Mouse (Mus musculus) thymus, postnatal 14 days (tissue): ENCODE results near the gene Bcl3.

ENCODE experiments used
- DNase-seq: peaks from one replicate; pipeline ENCODE4 v3.0.0; 2021

The Bcl3 gene

DNA sequence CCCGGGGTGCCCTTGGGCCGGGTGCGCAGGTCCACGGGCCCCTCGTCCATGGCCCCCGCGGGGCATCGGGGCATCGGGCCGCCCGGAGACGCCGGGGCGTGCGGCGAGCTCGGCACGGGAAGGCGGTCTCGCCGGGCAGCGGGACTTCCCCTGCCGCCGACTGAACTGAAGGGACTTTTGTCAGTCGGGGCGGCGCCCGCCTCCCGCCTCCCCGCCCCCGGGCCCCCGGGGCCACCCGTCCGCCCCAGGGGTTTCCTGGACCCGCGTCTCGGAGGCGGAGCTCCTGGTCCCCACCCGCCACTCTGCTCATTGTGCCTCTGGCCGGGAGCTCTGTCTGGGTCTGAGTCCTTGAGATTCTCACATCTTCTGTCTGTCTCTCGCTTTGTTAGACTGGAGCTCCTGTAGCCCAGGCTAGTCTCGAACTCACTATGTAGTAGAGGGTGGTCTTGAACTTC is at the start of gene Bcl3:
Gene Bcl3 (minus strand): TSS at position 167 of the 455 bp plus-strand sequence.
- DNase-seq: peak; percentile 68

DNA sequence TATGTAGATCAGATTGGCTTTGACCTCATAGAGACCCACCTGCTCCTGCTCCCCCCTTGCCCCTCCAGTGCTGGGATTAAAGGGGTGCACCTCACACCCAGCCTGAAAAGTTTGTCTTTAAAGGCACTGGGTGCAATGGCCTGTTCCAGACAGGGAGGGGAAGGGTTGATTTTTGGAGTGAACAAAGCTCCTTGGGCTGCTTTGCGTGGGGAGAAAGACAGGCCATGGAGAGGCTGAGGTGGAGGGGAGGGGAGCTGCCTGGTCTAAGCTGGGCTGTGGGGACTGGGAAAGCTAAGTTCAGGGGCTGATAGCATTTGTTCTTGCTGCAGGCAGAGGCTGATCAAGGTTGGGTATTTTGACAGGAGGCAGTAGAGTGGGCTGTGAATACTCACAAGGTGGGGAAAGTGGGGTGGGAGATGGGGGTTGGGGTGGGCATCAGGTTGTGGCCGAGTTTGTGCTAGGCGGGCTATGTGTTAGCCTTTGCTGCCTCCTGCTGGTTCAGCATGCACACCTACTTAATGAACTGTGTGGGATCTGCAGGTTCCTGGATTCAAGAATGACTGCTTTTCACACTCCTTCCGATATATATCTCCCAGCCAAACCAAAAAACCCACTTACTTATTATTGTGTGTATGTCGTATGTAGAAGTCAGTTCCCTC is 49.5 kb upstream of the Bcl3 start:
- peak; percentile 80 for DNase-seq

DNA sequence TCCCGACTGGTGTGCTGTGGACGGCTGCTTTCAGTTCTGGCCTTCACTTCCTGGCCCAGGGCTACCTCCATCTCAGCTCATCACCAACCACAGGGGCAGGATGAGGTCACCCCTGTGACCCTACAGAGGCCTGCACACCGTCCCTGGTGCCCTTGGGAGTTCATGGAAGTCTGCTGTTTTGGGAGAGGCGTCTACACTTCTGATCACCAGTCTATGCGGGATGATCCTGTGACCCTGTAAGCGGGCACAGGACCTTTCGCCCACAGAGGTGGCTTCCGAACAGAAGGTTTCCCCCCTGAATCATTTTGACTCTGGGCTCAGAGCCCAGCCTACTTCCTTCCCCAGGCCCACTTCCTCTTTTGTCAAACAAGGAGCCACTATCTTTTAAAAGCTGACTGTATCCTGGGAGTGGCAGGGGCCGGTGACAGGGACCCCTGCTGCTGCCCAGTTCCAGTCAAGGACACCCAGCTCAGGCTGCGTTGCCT is 48.6 kb upstream of the Bcl3 start:
- DNase-seq: peak; percentile 57

DNA sequence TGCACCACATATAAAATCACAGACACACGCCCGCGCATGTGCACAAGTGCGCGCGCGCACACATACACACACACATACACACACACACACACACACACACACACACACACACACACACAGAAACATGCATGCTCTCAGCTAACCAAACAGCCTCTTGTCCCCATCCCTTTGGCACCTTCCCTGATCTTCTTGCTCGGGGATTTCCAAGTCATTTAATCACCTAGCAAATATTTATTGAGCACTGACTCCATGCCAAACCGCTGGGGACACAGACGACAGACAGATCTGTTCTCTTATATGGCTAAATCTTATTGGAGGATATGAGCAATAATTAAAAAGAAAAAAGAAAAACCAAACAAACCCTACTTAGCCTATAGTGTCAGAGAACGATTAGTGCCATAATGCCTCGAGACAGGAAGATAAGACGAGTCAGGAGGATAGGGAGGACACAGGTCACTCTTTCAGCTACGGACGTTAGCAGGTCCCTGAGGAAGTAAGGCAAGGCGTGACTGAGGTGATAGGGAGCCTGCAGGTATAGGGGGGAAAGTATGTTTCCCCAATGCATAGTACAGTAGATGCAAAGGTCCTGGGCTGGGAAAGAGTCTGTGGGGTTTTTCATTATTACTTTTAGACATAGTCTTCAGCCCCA is 45.3 kb upstream of the Bcl3 start:
- DNase-seq: no peak

DNA sequence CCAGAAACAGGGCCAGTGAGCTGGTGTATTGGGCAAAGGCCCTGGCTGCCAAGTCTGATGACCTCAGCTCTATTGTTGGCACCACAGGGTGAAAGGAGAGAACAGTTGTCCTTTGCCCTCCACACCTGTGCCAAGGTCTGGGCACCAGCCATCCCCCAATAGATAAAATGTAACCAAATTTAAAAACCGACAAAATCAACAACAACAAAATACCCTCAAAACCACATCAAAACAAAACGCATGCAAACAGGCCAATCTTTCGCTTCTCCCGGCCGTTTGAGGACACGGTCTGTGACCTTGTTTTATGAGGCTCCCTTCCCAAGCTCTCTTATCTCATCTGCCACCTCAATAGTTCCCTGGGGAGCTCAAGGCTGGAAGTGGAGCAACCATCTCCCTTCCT is 43.9 kb upstream of the Bcl3 start:
- DNase-seq: no peak

DNA sequence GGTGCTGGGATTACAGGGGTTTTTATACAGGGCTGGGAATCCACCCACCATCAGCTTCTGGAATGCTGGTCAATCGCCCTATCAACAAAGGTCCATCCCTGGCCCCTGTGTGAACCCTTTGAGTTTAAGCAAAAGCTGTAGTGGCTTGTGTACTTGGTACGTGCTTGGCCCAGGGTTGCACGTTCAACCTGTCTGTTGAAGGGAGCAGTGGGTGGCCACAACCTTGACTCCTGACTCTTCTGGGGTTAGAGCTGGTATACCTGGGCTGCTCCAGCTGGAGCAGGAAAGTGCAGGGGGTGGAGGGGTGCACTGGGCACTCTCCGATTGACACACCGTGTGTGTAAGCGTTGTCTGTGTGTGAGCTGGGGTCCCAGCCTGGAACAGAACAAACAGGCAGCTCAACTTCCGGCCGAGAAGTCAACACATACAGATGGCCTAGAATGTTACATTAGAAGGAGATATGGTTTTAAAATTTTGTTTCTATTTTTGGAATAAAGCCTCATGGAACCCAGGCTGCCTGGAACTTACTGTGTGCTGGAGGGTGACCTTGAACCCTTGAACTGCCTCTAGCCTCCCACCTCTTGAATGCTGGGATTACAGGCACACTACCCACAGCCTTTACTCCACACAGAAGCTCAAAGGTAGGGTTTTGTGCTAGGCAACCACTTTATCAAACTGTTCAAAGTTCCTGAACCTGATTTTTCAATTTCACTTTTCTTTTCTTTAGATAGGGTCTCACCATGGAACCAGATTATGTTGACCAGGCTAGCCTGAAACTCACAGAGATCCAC is 42.9 kb upstream of the Bcl3 start:
- no peak for DNase-seq

DNA sequence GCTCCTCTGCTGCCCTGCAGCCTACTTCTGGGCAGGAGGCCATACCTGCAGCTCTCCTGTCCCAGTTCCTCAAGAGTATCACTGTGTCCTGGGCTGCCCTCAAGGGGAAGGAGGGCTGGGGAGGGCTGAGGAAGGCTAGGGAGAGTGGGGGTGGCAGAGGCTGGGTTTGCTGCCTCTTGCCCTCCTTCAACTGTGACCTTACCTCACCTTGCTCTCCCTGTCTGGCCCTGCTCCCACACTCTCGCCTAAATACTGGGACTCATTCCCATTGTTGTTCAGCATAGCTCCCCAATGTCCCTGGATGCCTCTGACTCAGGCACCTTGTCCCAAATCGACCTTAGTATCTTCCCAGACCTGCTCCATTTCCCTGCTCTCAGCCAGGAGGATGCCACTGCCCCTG is 41.7 kb upstream of the Bcl3 start:
- no peak for DNase-seq

DNA sequence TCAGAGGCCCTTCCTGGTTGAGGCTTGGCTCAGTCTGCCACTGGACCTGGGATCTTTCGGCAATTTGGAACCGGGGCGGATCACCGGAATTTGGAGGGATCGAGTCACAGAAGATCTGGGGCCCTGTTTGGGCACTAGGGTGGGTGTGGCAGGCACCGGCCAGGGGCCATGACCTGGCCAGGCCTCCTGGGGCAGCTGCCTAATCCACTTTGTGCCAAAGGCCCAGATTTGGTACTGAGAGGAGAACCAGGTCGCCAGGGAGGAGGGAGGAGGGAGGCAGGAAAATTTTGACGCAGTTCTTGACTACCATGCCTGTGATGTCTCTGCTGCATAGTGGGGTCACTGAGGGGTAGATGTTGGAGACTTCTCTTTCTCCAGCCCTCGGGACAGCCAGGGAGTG is 38.6 kb upstream of the Bcl3 start, which contains the start of gene Ceacam16:
Gene Ceacam16 (minus strand): TSS at position 101 of the 400 bp plus-strand sequence.
- no peak for DNase-seq

DNA sequence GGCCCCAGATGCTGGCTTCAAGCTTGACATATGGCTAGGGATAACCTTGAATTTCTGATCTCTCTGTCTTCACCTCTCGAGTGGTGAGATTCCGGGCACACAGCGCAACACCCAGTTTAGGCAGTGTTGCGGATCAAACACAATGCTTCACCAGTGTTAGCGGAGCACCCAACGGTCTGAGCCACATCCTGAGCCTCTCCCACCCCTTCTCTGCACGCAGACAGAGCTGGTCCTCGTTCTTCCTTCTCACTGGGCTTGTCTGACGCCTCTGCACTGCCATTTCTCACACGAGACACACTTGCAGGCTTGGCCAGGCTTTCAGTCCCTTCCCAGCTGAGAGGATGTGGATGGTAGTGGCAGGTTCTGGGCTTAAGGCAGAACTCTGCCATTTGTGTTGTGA is 37.2 kb upstream of the Bcl3 start:
- DNase-seq: peak; percentile 60

DNA sequence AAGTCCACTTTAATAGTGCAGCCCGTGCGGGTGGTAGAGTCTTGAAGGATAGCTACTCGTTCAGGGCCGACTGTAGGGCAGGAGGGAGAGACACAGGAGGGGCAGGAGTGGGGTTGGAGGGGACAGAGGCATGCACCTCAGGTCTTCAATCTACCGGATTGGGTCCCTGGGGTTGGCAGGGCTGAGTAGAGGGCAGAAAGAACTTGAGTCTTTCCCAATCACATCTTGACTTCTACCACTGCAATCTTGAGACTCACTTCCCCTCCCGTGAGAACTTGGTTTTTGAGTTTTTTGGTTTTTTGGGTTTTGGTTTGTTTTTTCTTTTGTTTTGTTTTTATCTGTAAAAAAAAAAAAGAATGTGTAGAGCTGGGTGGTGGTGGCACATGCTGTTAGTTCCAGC is 33.7 kb upstream of the Bcl3 start:
- DNase-seq: no peak

DNA sequence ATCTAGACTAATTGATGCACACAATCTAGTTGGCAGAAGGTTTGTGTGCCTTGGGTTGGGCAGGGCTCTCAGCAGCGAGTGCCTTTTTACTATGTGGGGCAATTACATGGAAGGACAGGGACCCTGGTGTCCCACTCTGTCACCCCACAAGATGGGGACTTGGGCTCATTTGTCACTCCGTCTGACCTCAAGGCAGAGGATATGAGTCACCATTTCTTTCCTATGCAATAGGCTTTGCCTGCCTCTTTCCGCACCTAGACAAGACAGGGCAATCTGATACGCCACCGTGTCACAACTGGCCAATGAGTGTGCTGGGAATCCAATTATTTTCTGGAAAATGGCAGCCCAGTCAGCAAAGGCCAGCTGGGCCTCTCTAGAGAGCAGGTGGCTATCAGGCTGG is 33.1 kb upstream of the Bcl3 start:
- DNase-seq: no peak

DNA sequence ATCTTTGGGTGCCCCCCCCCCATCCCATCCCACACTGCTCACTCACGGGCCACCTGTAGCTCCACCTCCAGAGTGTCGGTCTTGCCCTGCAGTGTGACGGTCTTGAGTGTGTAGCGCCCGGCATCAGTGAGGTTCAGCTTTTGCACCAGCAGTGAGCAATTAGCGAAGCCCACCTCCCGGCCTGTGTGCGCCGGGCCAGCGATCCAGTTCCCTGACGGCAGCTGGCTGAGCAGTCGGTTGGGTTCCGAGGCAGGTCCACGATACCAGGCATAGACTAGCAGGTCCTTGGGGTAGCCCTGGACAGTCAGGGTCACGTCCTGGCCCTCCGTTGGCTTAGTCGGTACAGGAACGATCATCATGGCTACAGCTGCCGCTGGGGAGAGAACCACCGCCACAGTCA is 31.0 kb upstream of the Bcl3 start:
- DNase-seq: no peak

DNA sequence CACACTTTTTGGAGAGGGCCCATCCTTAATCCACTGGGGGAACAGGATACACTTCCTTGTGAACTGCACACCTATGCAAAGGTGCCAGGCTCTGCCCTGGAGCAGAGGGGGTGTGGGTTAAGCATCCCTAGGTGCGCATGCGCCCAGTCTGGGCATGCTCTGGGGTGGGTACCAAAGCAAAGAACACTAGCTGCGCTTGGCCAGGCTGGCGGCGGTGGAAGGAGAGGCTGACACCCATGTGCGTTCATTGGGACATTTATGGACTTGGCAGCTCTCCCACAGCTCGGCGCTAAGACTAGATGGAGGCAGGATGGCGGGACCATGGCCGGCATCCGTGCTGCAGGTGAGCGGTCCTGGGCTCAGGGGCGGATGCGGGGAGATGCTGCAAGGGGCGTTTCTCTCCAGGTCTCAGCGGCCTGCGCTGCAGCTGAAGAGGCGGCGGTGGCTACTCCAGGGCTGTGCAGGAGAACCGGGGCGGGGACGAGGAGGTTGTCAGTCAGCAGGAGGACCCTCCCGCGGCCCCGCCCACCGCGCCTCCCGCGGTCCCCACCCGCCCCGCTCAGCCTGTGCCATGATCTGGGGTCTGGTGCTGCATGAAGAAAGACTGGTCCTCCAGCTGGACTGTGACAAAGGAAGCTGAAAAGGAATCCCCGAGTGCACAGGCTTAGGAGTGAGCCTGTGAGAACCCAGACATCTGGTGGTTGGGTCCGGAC is 29.4 kb upstream of the Bcl3 start, which contains the start of gene Gm19345:
Gene Gm19345 (plus strand): TSS at position 146 of the 713 bp plus-strand sequence.
- DNase-seq: peak; percentile 61

DNA sequence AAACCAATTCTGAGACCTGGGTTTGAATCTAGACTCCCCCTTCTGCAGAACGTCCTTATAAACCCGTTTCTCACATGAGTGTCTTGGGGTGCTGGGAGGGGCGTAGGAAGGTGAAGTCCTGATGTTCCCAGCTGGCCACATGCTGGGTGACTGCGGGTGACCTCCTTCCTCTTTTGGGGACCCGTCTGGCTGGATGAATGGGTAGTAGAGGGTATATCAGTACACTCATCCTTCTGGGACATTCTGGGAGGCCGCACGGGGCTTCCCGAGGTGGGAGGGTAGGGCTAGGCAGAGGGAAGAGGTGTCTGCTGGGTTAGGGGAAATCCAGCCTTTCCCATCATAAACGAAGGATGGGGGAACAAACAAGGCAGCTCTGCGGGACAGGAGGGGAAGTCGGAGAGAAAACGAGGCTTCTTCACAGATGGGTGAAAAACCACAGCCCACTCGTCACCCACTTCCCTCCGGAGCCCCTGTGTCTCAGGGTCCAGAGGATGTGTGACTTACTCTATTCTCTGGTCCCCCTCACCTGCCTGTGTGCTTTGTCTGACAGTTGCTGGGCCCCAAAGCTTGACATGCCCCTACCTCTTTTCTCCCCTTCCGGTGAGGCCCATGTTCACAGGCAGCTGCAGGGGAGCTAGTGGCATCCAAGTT is 22.1 kb upstream of the Bcl3 start:
- DNase-seq: peak; percentile 88

DNA sequence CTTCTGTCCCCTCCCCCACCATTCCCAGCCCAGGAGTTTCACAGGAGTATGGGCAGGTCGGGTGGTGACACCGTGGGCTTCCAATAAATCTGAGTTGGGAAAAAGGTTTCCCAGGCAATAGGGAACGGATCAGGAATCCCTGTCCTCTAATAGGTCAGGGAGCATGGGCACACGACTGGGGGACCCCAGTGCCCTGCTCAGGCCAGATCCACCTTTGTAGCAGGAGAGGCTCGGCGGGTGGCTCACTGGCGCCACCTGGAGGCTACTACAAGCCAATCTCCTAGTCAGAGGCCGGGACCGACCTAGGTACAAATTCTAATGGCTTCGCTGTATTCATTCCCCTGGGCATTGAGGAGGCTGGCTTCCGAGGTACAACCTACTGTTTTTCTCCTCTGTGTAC is 21.0 kb upstream of the Bcl3 start:
- peak; percentile 83 for DNase-seq

DNA sequence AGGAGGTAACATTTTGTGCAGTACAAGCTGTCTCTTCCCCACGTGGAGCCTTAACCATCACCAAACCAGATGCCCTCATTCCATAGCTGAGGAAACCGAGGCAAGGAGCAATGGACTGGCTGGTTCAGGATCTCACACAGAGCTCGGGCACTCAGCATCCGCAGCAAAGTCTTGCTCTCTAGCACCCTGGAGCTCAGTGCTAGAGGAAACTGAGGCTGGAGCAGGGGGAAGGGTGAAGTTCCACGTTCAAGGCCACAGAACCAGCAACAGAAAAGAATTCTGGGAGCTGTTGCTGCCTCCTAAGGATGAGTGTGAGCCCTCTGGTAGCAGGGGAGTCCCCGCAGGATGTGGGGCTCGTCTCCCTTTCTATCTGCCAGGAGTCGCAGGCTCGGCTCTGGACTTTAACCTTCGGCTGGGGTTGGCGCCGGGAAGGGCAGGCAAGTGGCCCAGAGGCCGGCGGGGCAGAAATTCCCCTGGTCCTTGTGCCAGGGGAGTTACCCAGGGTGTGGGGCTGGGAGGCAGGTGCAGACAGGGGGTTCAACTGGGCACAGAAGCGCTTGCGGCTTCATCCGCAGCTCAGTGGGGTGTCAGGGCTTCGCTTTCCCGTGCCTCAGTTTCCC is 20.4 kb upstream of the Bcl3 start:
- DNase-seq: peak; percentile 47

DNA sequence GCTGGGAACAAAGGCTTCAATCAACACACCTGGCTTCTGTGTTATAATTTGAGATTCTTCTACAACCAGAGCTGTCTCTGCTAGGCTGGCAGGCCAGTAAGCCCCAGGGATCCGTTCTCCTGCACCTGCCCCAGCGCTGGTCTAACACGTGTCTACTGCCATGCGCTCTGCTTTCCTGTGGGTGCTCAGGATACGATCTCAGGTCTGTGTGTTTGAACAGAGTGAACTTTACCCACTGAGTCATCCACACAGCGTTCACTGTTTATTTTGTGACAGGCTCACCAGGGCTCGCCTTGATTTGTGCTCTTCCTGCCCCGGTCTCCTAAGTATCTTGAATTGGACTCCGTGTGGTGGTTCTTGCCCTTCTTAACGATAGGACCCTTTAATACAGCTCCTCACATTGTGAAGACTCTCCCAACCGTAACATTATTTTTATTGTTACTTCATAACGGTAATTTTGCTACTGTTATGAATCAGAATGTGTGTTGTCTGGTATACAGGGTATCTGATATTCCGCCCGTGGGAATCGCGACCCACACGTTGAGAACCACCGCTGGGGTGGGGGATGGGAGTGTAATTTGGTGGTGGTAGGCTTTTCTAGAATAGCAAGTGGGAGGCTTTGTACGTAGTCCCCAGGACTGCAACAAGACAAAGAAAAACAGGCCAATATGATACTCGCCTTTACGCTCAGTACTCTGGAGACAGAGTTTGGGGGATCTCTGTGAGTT is 19.3 kb upstream of the Bcl3 start:
- peak; percentile 81 for DNase-seq

DNA sequence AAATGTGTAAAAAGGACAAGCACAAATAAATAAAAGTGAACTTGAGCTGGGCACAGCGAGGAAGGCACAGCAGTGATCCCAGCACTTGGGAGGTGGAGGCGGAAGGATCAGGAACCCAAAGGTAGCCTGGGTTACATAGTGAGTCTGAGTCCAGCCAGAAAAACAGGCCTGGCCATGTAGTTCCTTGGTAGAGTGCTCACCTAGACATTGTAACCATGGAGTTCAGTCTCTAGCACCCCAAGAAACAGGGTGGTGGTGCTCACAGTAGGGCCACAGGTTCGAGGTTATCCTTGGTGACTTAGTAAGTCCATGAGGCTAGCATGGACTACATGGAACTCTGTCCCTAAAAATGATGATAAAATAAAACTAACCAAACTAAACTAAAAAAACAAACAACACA is 18.4 kb upstream of the Bcl3 start:
- DNase-seq: no peak

DNA sequence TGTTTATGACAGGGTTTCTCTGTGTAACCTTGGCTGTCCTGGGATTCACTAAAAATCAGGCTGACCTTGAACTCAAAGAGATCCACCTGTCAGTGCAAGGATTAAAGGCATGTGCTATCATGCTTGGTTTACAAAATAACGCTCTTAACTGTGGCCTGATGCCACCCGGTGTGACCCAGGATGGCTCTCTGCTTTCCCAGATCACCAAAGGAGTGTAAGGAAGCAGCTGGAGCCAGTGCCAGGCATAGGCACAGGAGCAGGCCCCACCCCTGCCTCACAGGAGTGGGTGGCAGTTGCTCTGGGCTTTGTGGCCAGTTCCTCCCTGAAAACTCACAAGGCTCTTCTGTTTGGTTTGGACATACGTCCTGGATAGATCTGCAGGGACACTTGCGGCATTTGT is 17.8 kb upstream of the Bcl3 start:
- no peak for DNase-seq

DNA sequence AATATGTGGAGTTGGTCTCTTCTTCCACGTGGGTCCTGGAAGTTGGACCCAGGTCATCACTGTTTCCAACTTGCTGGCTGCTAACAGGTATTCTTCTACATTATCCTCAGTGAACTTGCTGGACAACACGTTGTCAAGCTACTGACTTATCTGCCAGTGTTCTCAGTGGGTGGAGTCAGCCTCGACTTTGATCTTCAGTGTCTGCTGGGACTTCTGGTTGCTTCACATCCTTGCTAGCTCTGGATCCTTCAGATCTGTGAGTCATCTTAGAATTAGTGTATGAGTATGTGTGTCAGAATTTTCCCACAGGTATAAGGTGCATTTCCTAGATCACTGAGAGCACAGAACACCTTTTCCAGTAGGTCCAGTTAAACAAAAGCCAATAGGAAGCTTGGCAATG is 14.3 kb upstream of the Bcl3 start:
- DNase-seq: peak; percentile 27

DNA sequence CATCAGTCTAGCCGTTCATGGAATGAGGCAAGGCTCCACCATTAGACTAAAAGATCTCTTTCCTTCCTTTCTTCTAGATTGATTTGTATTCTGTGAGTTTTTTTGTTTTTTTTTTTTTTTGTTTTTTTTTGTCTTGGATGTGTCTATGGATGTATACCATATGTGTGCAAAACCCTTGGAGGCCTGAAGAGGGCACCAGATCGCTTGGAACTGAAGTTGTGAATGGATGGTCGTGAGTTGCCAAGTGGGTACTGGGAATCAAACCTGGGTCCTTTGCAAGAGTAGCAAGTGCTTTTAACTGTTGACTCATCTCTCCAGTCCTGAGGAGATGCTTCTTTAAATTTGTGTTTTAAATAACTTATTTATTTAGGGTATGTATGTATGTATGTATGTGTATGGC is 11.5 kb upstream of the Bcl3 start:
- DNase-seq: peak; percentile 36
